Mouse (Mus musculus) heart, postnatal 25 days (tissue): ENCODE data around the gene Caprin1. TPM values are rescaled to one million over a fixed set of nuclear protein-coding genes. Genes with fewer than 3 reads are reported as not detected.
A peak's percentile ranks its signal among the peaks of the same experiment; 100 is the strongest.

Experiments used
- DNase-seq: peaks from one replicate; pipeline ENCODE4 v3.0.0; 2022; ENCODE audit warnings: low spot score
- intact Hi-C: fragments of 180-260 bp; cut with DNase I; formaldehyde crosslinking; loops from one replicate; pipeline ENCODE4 v1.15.1; 2025
- microRNA-seq: library from miRNA; unstranded; fragments of <30 nt; microRNA quantifications from one replicate; pipeline ENCODE4 v1.2.0, GENCODE M21; 2022
- total RNA-seq, 2 experiments: library from RNA; stranded (reverse); gene quantifications; 2 replicates each; pipeline ENCODE4 v1.2.3; 2021

Caprin1 gene
- total RNA-seq, 2 experiments from 2014 or later: 197 to 217 TPM

DNA sequence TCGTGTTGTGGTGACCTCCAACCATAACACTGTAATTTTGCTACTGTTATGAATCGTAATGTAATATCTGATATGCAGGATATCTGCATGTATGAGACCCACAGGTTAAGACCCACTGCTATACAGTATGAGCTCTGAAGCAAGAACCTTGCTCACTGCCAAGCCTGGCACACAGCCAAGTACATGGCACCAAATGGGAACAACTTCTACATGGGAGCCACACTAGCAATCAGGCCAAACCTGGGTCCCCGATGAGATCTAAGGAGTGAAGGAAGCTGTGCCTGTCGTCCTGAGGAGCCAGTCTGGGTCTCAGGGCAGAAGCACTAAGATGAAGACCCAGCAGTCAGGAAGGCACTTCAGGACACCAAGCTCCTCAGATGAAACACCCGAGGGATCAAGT, 52.0 kb downstream of the Caprin1 start:
- no peak for DNase-seq
- intact Hi-C loops: loop anchor here (2.0 kb wide), 1 partner anchor 181 kb away; no protein-coding TSS in a partner anchor

DNA sequence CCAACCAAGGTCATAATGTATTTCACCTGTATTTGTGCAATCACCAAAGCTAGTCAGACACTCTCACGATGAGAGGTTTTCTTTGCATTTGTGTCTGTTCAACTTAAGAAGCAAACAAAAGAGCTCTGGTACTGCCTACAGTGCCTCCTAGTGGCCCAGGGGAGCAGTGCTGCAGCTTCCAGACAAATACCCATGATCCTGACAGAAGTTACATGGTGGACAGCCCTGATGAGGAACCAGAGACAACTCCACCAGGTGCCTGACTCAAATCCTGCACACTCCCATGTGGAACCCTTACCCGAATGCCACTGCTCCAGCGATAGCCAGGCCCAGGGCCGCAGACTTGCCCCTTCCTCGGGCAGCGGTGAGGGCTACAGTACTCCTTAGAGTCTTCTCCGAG, 53.5 kb downstream of the Caprin1 start:
- intact Hi-C loops: loop anchor here (2.0 kb wide), 1 partner anchor 179 kb away; no protein-coding TSS in a partner anchor
- DNase-seq: no peak

DNA sequence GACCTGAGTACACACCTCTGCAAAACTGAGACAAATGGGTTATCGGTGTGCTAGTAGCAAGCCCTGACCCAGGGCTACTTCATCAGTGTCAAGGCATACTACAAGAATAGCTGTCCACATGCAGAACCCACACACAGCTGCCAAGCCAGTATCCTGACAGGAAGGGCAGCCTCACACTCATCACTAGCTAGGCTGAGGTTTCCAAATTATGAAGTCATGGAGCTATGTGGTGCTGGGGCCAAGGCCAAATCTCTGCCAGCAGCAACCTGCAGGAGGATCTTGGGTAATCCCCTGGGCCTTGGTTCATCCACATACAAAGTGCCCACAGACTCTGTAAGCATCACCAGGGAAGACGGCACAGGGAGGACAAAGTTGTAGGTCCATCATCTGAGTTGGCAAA, 53.9 kb downstream of the Caprin1 start:
- DNase-seq: no peak
- intact Hi-C loops: no loop called here

DNA sequence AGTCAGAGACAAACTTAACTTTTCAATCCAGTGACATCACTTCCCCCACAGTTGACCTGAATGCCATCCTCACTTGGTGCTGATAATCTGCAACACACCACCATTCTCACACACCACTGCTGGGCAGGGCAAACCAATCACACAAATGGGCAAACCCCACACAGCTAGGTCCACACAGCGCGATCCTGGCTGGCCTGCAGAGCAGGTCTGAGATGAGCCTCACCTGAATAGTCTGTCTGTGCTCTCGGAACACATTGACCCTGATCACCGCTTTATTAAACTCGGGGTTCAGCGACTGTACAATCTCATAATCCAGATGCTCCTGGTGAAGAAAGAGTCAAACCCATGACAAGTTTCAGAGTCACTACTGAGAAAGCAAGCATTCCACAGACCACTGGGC, 54.6 kb downstream of the Caprin1 start:
- intact Hi-C loops: no loop called here
- no peak for DNase-seq

DNA sequence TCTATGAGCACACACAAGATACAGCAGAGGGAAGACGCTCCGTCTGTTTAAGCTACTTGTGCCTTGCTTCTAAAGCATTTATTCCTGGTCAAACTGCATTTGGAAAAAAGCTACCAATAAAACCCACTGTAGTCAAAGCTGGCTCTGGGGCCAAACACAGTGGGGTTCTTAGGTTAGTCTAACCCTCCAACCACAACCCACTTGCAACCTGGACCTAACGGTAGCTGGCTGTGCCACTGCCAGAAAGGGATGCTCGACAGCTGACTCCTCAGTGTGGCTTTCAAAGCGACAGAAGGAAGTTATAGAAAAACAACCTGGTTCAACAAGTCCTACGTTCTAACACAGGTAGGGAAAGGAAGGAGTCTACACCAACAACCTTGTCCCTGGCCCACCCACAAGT, 66.0 kb downstream of the Caprin1 start:
- DNase-seq: no peak
- intact Hi-C loops: no loop called here

DNA sequence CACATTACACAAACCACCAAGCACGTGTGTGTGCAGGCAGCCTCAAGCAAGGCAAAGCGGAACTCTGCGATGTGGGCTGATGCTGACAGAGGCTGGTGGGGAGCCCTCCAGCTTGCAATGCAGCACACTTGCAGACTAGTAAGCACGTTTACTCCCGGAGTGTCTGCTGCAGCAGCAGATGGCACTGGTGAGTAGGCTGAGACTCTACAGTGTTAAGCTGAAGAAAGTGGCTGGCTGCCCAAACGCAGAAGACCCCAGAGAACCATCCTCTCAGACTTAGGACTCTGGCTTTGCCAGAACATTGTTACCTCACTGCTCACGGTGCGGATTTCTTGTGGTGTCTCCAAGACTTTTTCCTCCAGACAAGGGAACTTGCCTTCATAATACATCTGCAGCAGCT, 66.5 kb downstream of the Caprin1 start:
- intact Hi-C loops: no loop called here

DNA sequence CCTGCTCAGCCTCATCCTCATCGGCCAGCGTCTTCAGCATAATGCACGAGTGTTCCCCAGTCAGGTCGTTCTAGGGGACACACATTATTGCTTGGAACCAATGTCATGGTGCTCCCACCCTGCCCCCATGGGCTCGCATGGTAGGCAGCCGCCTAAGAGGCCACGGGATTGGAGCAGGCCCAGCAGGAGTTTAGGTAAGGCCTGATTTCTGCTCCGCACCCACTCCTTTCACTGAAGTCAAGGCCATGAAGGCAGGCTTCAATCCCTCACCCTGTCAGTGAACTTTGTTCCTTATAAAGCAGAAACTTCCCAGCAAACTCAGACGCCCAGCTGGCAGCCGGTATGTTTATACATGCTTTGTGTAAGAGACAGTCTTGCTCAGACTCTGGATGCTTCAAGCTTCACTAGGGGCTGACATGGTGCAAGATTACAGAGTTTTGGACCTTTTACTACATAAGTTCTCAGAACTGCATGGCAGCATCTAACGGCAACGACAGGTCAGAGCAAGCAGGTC, 69.4 kb downstream of the Caprin1 start:
- intact Hi-C loops: loop anchor here (10.0 kb wide), 1 partner anchor 273 kb away; no protein-coding TSS in a partner anchor
- no peak for DNase-seq

More for the DNA sequence above, 66.5 kb downstream of the Caprin1 start:
- DNase-seq: no peak

DNA sequence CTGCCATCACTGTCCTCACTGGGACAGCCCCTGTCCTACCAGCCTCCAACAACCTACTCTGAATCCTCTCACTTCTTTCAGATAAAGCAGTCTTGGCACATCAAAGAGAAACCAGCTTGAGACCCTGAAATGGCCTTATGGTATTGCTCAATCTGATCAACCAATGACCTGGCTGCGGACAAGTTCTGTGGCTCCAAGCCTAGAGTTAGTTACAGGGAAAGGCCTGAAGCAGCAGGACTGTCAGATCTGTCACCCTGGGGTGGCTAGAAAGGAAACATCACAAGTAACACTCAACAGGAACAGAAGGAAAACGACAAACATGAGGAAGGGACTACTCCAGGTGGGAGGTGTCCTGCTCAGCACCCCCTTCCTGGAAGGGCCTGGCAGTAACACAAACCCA, 72.9 kb downstream of the Caprin1 start:
- intact Hi-C loops: loop anchor here (10.0 kb wide), 1 partner anchor 270 kb away; no protein-coding TSS in a partner anchor
- DNase-seq: no peak

DNA sequence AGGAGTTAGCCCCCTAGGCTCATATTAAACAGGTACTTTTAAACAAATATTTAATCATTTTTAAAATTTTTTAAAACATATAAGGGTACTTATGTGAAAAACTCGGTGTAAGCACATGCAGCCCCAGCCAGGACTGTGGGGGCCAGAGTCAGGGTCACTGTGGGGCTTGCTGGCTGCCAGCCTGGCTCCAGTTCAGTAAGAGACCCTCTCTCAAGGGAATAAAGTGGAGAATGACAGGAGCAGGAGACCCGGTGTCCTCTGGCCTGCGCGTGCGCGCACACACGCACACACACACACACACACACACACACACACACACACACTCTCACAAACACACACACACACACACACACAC, 78.2 kb downstream of the Caprin1 start:
- intact Hi-C loops: loop anchor here (1.0 kb wide), 1 partner anchor 155 kb away; no protein-coding TSS in a partner anchor
- DNase-seq: no peak

DNA sequence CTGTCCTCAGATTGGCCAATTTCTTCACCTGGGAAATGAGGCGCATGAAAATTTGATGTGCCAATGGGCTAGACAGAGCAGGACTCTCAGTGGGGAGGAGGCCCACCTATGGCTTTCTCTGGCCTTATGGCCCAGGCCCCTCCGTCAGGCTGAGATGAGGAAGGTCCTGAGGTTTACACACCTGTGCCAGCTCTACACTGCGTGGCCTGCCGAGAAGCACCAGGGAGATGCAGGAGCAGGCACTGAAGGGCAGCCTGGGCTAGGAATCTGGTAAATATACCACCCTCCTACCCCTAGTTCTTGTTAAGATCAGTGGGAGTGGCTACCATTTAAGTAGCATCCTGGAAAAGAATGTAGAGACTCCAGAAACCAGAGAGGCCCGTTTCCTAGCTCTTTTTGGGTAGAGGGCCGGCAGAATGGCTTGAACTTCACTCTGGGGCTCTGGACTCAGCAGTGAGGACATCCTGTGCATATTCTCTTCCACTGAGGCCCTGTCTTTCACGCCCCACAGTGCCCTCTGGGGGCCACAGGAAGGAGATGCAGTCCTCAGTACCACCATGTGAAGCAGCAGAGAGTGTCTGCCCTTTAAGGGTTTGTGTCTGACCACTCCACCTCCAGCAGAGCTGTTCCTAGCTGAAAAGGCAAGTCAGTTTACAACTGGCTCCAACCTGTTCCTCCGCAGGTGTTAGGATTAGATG, 78.7 kb downstream of the Caprin1 start:
- DNase-seq: peak; percentile 49
- intact Hi-C loops: loop anchor here (1.0 kb wide), 1 partner anchor 154 kb away; no protein-coding TSS in a partner anchor

DNA sequence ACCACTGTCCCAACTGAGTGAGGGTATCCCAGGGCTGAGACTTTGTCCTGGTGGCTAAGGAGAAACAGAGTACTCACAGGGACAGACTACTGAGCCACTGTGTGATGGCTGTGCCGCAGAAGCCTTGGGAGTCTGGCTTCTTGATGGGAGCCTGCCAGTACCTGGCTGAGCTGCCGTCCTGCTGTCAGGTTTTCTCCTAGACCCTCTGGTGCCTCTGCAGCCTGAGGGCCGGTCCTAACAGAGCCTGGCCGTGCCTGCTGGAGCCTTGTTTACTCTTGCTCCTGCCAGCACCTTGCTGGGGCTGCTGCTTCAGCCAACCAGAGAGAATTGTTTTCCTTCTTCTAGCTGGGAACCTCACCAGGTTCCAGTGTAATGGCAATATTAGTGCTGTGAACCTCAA, 83.0 kb downstream of the Caprin1 start:
- no peak for DNase-seq
- intact Hi-C loops: no loop called here

DNA sequence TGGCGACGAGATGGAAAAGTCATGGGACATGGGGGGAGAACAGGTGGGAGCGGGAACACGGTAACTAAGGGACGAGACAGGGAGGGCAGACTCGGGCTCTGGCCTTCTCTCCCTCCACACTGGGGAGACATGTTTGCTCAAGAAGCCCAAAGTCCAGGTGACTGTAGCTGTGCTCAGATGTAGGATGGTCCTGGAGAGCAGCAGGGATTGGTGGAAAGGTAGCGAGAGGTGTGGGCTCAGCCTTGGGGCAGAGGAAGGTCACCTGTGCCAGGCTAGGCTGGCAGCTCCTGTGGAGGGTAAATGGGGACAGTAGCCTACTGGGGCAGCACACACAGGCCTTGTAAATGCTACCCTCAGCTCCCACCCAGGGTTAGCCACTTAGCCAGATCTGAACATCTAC, 83.6 kb downstream of the Caprin1 start:
- intact Hi-C loops: no loop called here

More for the DNA sequence above, 83.6 kb downstream of the Caprin1 start:
- DNase-seq: no peak

Small RNA genes within 50 kb of the gene (microRNA-seq; reads per million reads assigned to microRNA genes)
- gene Gm22757 (not detected), gene Gm22761 (not detected)

Other genes with a start within 250 kb of the Caprin1 start
- gene Abtb2, start 231.3 kb downstream of the Caprin1 start, total RNA-seq: 10 to 100 TPM; 23.2 to 26.2 TPM
- gene Nat10, start 36.4 kb downstream of the Caprin1 start, total RNA-seq: 10 to 100 TPM; 12.7 to 13.7 TPM
- 10 to 100 TPM; 19.3 to 19.8 TPM for gene Lmo2, start 160.3 kb upstream of the Caprin1 start, total RNA-seq
- gene Fbxo3, start 230.1 kb upstream of the Caprin1 start, total RNA-seq: 10 to 100 TPM; 51.9 to 58.3 TPM
- gene 4931422A03Rik, start 230.7 kb upstream of the Caprin1 start, total RNA-seq: not detected